In the genomic region with DNA sequence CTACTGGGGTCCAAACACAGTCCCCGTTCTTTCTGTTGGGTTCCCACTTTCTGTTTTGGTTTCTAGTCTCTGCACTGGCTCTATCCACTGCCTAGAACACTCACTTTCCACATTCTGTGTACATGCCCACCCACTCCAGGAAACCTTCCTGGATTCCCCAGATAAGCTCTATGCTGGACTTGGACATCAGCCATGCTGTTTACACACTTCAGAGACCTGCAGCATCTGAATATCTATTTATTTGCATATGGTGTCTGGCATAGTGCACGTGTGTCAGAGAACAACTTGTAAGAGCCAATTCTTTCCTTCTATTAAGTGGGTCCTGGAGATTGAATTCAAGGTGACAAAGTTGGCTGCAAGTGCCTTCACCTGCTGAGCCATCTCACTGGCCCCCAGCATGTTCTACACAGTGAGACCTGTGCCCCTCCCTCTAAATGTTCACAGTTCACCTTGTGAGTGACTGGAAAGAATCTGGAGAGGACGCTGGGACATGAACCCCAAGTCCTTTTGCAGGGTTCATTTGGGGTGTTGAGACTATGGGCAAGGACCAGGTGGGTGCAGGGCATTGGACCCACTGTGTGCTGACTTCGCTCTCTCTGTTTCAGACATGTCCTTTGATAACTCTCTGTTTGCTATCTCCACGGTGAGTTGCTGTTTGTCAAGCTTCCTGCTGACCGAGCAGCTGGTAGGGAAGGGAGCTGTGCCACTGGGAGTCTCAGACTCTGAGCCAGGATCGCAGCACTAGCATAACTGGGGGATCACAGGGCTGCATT, we compare ENCODE assay signal across 1 mouse cellular context.
A peak's percentile ranks its signal among the peaks of the same experiment; 100 is the strongest.
TF ChIP-seq lines count a peak whose summit lies in the region.

No protein-coding gene starts in this region.

TF ChIP-seq in CH12.LX, 34 proteins besides CTCF, POLR2A, EP300 and RAD21:
- TF ChIP-seq MAX (IDR thresholded peaks at IDR 0.05; ENCODE audit: low read length) (no peak), BHLHE40 (IDR thresholded peaks at IDR 0.05; ENCODE audit: low read depth, low read length) (peak; percentile 67)
